Mouse (Mus musculus): ENCODE measurements around the gene Ipo8. TPM values are rescaled to one million over a fixed set of nuclear protein-coding genes. Genes with fewer than 3 reads are reported as not detected.

The Ipo8 gene
- polyA plus RNA-seq, 1 experiment from 2014 or later = 7.1 TPM

DNA sequence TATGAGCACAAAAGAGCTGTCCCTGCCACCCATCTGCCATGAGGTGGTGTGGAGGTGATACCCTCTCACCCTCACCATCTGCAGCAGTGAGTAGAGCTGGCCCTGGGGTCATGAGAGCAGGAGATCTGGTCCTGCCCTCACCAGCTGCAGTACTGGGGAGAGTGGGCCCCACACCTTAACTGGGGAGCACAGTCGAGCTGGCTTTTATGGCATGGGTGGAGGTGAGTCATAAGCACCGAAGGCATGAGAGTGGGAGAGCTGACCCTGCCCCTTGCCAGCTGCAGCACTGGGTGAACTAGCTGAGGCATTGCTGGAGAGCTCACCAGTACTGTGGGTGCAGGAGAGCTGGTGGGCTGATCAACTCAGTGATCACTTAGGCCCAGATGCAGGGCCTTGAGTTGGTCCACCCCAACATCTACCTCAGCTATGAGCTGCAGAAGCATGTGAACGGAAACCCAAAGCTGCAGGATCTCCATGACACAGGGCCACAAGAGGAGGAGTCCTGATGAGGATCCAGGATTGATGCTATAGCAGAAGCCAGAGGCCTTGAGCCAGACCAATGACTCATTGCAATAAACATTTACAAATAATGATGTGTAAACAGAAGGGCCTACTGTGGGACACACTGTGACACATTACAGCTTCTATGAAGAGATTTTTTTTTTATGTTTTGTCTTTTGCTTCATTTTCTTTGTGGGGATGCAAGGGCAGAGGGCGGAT lies 12.5 kb downstream of the Ipo8 start:
- no peak overlapping the region; the same call in 1 of the 2 replicates for H3K9ac ChIP-seq (ENCODE audit: low read depth, low read length)
- H3K27me3 ChIP-seq (ENCODE audit: control insufficient read depth, insufficient read depth, low read depth, low read length) = no peaks in the 10 kb centered on the region
- no peak overlapping the region for H3K27ac ChIP-seq (ENCODE audit: low read length)
- no peaks in the 10 kb centered on the region for H3K9me3 ChIP-seq (replicated peaks; ENCODE audit: control insufficient read depth, low read length)
- ATAC-seq (ENCODE audit: low read depth) = no peak
- H3K36me3 ChIP-seq (ENCODE audit: control insufficient read depth, insufficient read depth) = peaks cover 2% of the 10 kb centered on the region; the same call in 1 of the 2 replicates
- no peak overlapping the region for H3K4me3 ChIP-seq (ENCODE audit: low read depth, low read length)
- H3K4me1 ChIP-seq (ENCODE audit: control insufficient read depth, low read depth, low read length) = no peaks in the 10 kb centered on the region
- H3K4me2 ChIP-seq (ENCODE audit: low read depth, low read length) = no peak overlapping the region
- 72% methylated on average over 4 of the region's 4 CpGs for WGBS (ENCODE audit: insufficient replicate concordance)

GRCm38 (mm10) chr6:148816751-148817150 lies 14.5 kb downstream of the Ipo8 start:
- Histone ChIP-seq H3K27ac (ENCODE audit: low read length) (no peak overlapping the region), H3K4me1 (ENCODE audit: control insufficient read depth, low read depth, low read length) (no peaks in the 10 kb centered on the region), H3K4me3 (ENCODE audit: low read depth, low read length) (no peak overlapping the region), H3K36me3 (ENCODE audit: control insufficient read depth, insufficient read depth) (peaks cover 2% of the 10 kb centered on the region; the same call in 1 of the 2 replicates), H3K4me2 (ENCODE audit: low read depth, low read length) (no peak overlapping the region), H3K27me3 (ENCODE audit: control insufficient read depth, insufficient read depth, low read depth, low read length) (no peaks in the 10 kb centered on the region), H3K9ac (ENCODE audit: low read depth, low read length) (no peak overlapping the region), H3K9me3 (replicated peaks; ENCODE audit: control insufficient read depth, low read length) (no peaks in the 10 kb centered on the region)
- no peak for ATAC-seq (ENCODE audit: low read depth)
- 63% methylated on average over 5 of the region's 5 CpGs for WGBS (ENCODE audit: insufficient replicate concordance)

- Histone ChIP-seq H3K9ac (ENCODE audit: low read depth, low read length) (no peak overlapping the region), H3K4me1 (ENCODE audit: control insufficient read depth, low read depth, low read length) (no peaks in the 10 kb centered on the region), H3K4me3 (ENCODE audit: low read depth, low read length) (no peak overlapping the region), H3K9me3 (replicated peaks; ENCODE audit: control insufficient read depth, low read length) (no peaks in the 10 kb centered on the region), H3K36me3 (ENCODE audit: control insufficient read depth, insufficient read depth) (peaks cover 9% of the 10 kb centered on the region), H3K4me2 (ENCODE audit: low read depth, low read length) (no peak overlapping the region), H3K27ac (ENCODE audit: low read length) (no peak overlapping the region), H3K27me3 (ENCODE audit: control insufficient read depth, insufficient read depth, low read depth, low read length) (no peaks in the 10 kb centered on the region)
- WGBS (ENCODE audit: insufficient replicate concordance) = 70% methylated on average over 2 of the region's 2 CpGs
- ATAC-seq (ENCODE audit: low read depth) = no peak
Observed at GRCm38 (mm10) chr6:148811117-148811516, 20.1 kb downstream of the Ipo8 start.

DNA sequence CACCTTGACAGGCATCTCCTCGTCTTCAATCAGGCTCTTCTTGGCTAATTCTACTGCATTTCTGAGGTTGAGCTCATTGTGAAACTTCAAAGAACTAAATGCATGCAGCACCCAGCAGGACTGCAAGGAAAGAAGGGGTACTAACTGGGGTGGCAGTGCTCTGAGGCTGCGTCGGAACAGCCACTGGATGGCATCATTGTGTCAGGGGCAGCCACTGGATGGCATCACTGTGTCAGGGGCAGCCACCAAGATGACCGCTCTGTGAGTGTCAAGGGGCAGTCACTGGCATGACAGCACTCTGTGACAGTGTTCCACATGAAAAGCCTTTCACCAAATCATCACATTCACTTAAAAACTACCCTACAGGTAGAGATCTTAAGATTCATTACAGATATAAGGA lies 31.5 kb downstream of the Ipo8 start:
- Histone ChIP-seq H3K27ac (ENCODE audit: low read length) (no peak overlapping the region), H3K4me2 (ENCODE audit: low read depth, low read length) (no peak overlapping the region), H3K4me1 (ENCODE audit: control insufficient read depth, low read depth, low read length) (no peaks in the 10 kb centered on the region), H3K36me3 (ENCODE audit: control insufficient read depth, insufficient read depth) (peaks cover 6% of the 10 kb centered on the region), H3K9ac (ENCODE audit: low read depth, low read length) (no peak overlapping the region), H3K9me3 (replicated peaks; ENCODE audit: control insufficient read depth, low read length) (no peaks in the 10 kb centered on the region), H3K27me3 (ENCODE audit: control insufficient read depth, insufficient read depth, low read depth, low read length) (no peaks in the 10 kb centered on the region), H3K4me3 (ENCODE audit: low read depth, low read length) (no peak overlapping the region)
- no peak for ATAC-seq (ENCODE audit: low read depth)
- 79% methylated on average over 4 of the region's 4 CpGs for WGBS (ENCODE audit: insufficient replicate concordance)

GRCm38 (mm10) chr6:148795145-148795544 lies 36.1 kb downstream of the Ipo8 start:
- no peak overlapping the region for H3K9ac ChIP-seq (ENCODE audit: low read depth, low read length)
- H3K36me3 ChIP-seq (ENCODE audit: control insufficient read depth, insufficient read depth) = peaks cover 2% of the 10 kb centered on the region; the same call in 1 of the 2 replicates
- H3K4me3 ChIP-seq (ENCODE audit: low read depth, low read length) = no peak overlapping the region
- no peak overlapping the region for H3K27ac ChIP-seq (ENCODE audit: low read length)
- H3K4me1 ChIP-seq (ENCODE audit: control insufficient read depth, low read depth, low read length) = no peaks in the 10 kb centered on the region
- no peak for ATAC-seq (ENCODE audit: low read depth)
- WGBS (ENCODE audit: insufficient replicate concordance) = 74% methylated on average over 2 of the region's 2 CpGs
- no peak overlapping the region for H3K4me2 ChIP-seq (ENCODE audit: low read depth, low read length)
- no peaks in the 10 kb centered on the region for H3K9me3 ChIP-seq (replicated peaks; ENCODE audit: control insufficient read depth, low read length)
- H3K27me3 ChIP-seq (ENCODE audit: control insufficient read depth, insufficient read depth, low read depth, low read length) = no peaks in the 10 kb centered on the region

DNA sequence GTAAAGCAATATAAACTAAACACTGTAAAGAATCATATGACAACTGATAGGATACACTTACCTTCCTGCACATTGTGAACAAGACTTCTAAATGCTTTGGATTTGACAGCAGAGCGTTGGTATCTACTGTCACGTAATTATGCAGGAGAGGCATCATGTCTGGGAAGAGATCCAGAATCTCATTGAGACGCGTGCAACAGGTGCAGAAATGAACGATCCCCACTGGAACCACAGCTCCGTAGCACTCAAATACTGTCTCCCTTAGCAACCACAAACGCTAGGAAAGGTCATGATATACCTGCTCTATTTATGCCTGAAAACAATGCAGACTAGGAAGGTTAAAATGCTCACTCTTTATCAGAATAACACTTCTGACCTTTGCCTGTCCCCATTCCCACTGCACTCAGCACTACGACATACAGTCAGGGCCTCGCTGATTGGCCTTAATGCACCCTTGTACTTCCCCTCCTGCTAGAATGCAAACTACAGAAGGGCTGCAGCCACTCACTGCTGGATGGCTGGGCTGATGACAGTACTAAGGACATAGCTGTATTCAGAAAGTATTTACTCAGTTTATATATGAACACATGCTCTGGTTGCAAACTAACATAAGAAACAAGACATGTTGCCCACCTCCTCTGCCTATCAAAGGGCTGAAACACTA lies 42.1 kb downstream of the Ipo8 start:
- Histone ChIP-seq H3K4me1 (ENCODE audit: control insufficient read depth, low read depth, low read length) (no peaks in the 10 kb centered on the region), H3K9ac (ENCODE audit: low read depth, low read length) (no peak overlapping the region), H3K27me3 (ENCODE audit: control insufficient read depth, insufficient read depth, low read depth, low read length) (no peaks in the 10 kb centered on the region), H3K27ac (ENCODE audit: low read length) (no peak overlapping the region), H3K36me3 (ENCODE audit: control insufficient read depth, insufficient read depth) (no peaks in the 10 kb centered on the region; the same call in 1 of the 2 replicates), H3K9me3 (replicated peaks; ENCODE audit: control insufficient read depth, low read length) (no peaks in the 10 kb centered on the region), H3K4me2 (ENCODE audit: low read depth, low read length) (no peak overlapping the region), H3K4me3 (ENCODE audit: low read depth, low read length) (no peak overlapping the region)
- ATAC-seq (ENCODE audit: low read depth) = 0 out of 2 replicates have a peak, but pooled peaks have one; percentile 19
- 79% methylated on average over 9 of the region's 9 CpGs for WGBS (ENCODE audit: insufficient replicate concordance)

- Histone ChIP-seq H3K9ac (ENCODE audit: low read depth, low read length) (no peak overlapping the region), H3K4me3 (ENCODE audit: low read depth, low read length) (no peak overlapping the region), H3K4me1 (ENCODE audit: control insufficient read depth, low read depth, low read length) (no peaks in the 10 kb centered on the region), H3K27me3 (ENCODE audit: control insufficient read depth, insufficient read depth, low read depth, low read length) (no peaks in the 10 kb centered on the region), H3K36me3 (ENCODE audit: control insufficient read depth, insufficient read depth) (no peaks in the 10 kb centered on the region; the same call in 1 of the 2 replicates), H3K9me3 (replicated peaks; ENCODE audit: control insufficient read depth, low read length) (no peaks in the 10 kb centered on the region), H3K4me2 (ENCODE audit: low read depth, low read length) (no peak overlapping the region), H3K27ac (ENCODE audit: low read length) (no peak overlapping the region)
- WGBS (ENCODE audit: insufficient replicate concordance) = 69% methylated on average over 5 of the region's 5 CpGs
- no peak for ATAC-seq (ENCODE audit: low read depth)
Observed at GRCm38 (mm10) chr6:148786186-148786585, 45.1 kb downstream of the Ipo8 start.

DNA sequence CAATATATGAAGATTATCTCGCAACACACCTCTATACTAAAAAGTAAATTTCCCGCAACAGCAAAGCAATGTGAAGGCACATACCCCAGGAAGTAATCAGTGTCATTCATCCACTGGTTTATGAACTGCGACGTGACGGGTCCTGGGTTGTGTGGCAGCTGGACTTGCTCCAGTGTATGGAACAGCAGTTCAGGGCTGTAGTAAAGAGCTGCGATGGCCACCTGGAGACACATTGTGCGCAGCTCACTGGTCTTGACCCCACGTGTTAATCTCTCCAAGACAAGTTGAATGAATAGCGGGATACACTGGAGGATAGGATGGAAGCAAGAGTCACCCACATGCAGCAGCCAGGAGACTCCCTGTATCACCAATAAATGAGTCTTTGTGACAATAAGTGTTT lies 46.8 kb downstream of the Ipo8 start:
- Histone ChIP-seq H3K9me3 (replicated peaks; ENCODE audit: control insufficient read depth, low read length) (no peaks in the 10 kb centered on the region), H3K4me2 (ENCODE audit: low read depth, low read length) (no peak overlapping the region), H3K4me3 (ENCODE audit: low read depth, low read length) (no peak overlapping the region), H3K4me1 (ENCODE audit: control insufficient read depth, low read depth, low read length) (no peaks in the 10 kb centered on the region), H3K27ac (ENCODE audit: low read length) (no peak overlapping the region), H3K9ac (ENCODE audit: low read depth, low read length) (no peak overlapping the region), H3K27me3 (ENCODE audit: control insufficient read depth, insufficient read depth, low read depth, low read length) (no peaks in the 10 kb centered on the region), H3K36me3 (ENCODE audit: control insufficient read depth, insufficient read depth) (no peaks in the 10 kb centered on the region; the same call in 1 of the 2 replicates)
- 81% methylated on average over 9 of the region's 9 CpGs for WGBS (ENCODE audit: insufficient replicate concordance)
- no peak for ATAC-seq (ENCODE audit: low read depth)

DNA sequence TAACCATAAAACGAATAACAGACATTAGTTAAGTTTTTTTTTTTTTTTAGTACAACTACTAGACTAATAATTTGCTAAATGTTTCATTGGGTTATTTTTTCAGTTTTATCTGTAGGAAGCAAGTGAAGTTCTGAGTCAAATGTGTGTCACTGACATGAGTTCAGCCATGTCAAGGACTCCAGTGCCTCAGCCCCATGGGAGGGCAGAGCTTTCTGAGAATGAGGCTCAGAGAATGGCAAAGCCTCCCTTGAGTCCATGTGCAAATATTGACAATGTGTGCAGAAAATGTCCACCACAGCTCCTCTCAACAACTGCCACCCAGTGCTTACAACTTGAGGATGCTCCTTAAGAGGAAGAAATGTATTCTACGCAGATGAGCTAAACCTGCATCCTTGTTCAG lies 55.0 kb downstream of the Ipo8 start:
- Histone ChIP-seq H3K9ac (ENCODE audit: low read depth, low read length) (no peak overlapping the region), H3K36me3 (ENCODE audit: control insufficient read depth, insufficient read depth) (no peaks in the 10 kb centered on the region; the same call in 1 of the 2 replicates)

More for the DNA sequence above, 55.0 kb downstream of the Ipo8 start:
- WGBS (ENCODE audit: insufficient replicate concordance) = 74% methylated on average over 2 of the region's 2 CpGs
- Histone ChIP-seq H3K4me1 (ENCODE audit: control insufficient read depth, low read depth, low read length) (no peaks in the 10 kb centered on the region), H3K4me2 (ENCODE audit: low read depth, low read length) (no peak overlapping the region), H3K9me3 (replicated peaks; ENCODE audit: control insufficient read depth, low read length) (no peaks in the 10 kb centered on the region), H3K27me3 (ENCODE audit: control insufficient read depth, insufficient read depth, low read depth, low read length) (no peaks in the 10 kb centered on the region), H3K27ac (ENCODE audit: low read length) (no peak overlapping the region), H3K4me3 (ENCODE audit: low read depth, low read length) (no peak overlapping the region)
- ATAC-seq (ENCODE audit: low read depth) = no peak

Data from liver, embryonic 16.5 days (tissue).